Mouse (Mus musculus) layer of hippocampus, postnatal 10 days (tissue): Measurements from ENCODE around the gene Hapln1. TPM values are rescaled to one million over a fixed set of nuclear protein-coding genes. Genes with fewer than 3 reads are reported as not detected.

Experiments used
- DNase-seq, 2 experiments: peaks; one replicate each; pipeline ENCODE4 v3.0.0; 2021; ENCODE audit warnings: low spot score in 2 of 2
- total RNA-seq, 2 experiments: library from RNA; stranded (reverse); gene quantifications; 2 replicates each; pipeline ENCODE4 v1.2.3; 2021

Hapln1 gene
- total RNA-seq, 2 experiments from 2014 or later: 83.4 to 98.5 TPM

- DNase-seq: no peak
Measured at GRCm38 (mm10) chr13:89597354-89597753, 57.8 kb downstream of the Hapln1 start.

GRCm38 (mm10) chr13:89600466-89600865 is 60.9 kb downstream of the Hapln1 start:
- DNase-seq: no peak

- DNase-seq: no peak
Measured at GRCm38 (mm10) chr13:89603336-89603735, 63.7 kb downstream of the Hapln1 start.

- no peak for DNase-seq
Measured at GRCm38 (mm10) chr13:89607399-89607798, 67.8 kb downstream of the Hapln1 start.

GRCm38 (mm10) chr13:89619064-89619463 is 79.5 kb downstream of the Hapln1 start:
- no peak for DNase-seq

- peak; percentile 17 to 26 for DNase-seq
Measured at GRCm38 (mm10) chr13:89634137-89634683, 94.6 kb downstream of the Hapln1 start.

GRCm38 (mm10) chr13:89637012-89637411 is 97.4 kb downstream of the Hapln1 start:
- no peak for DNase-seq

GRCm38 (mm10) chr13:89645589-89645988 is 106.0 kb downstream of the Hapln1 start:
- DNase-seq: no peak

- DNase-seq: no peak
Measured at GRCm38 (mm10) chr13:89652773-89653172, 113.2 kb downstream of the Hapln1 start.

GRCm38 (mm10) chr13:89653279-89653678 is 113.7 kb downstream of the Hapln1 start:
- no peak for DNase-seq

- DNase-seq: no peak
Measured at GRCm38 (mm10) chr13:89657046-89657445, 117.5 kb downstream of the Hapln1 start.

Other genes with a start within 250 kb of the Hapln1 start
- 10 to 100 TPM; 37.3 to 38.7 TPM for gene Vcan, start 202.7 kb downstream of the Hapln1 start, total RNA-seq